Mouse (Mus musculus): ENCODE measurements around the gene Upk3bl.

Gene Upk3bl

GRCm38 (mm10) chr5:136054301-136055077 is at the start of gene Upk3bl:
Gene Upk3bl (plus strand): TSS chr5:136054492.
- DNase-seq (ENCODE audit: low spot score in 2 of 2), result no peak

GRCm38 (mm10) chr5:136004537-136004936 is 49.8 kb upstream of the Upk3bl start:
- DNase-seq (ENCODE audit: low spot score in 2 of 2), result no peak

- DNase-seq (ENCODE audit: low spot score in 2 of 2), result no peak
These were observed 46.5 kb upstream of the Upk3bl start for GRCm38 (mm10) chr5:136007745-136008144.

DNA sequence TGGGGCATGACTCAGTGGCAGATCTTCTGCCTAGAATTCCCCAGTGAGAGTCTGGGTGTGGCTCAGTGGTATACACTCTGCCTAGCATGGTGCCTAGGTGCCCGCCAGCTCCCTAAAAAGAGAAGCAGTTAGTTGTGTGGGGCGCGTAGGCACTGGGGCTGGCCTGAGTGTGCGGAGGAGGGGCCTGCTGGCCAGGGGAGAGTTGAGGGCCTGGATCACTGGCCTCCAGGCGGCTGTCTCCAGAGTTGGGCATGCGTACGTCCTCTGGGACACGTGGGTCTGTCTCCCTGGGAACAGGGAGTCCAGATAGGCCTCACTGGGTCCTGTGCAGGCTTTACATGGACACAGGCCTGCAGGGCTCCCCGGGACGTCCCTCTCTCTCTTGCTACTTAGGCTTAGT is 39.4 kb upstream of the Upk3bl start:
- DNase-seq (ENCODE audit: low spot score in 2 of 2), result no peak

DNA sequence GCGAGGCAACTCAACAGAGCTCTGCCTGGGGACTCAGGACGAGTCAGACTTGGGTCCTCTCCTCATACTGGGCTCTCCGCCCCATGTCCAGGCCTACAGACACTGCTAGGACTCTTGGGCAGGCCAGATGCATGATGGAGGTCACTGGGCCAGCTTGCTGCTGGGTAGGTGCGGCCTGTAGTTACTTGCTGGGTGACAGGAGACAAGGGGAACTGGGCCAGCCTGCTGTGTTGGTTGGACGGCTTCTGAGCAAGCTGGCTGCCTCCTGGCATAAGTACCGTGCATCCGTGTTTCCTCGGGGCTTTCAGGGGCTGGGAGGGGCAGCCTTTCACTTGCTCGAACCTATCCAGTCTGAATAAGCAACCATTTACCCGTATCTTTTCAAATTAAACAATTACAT is 38.7 kb upstream of the Upk3bl start:
- DNase-seq (ENCODE audit: low spot score in 2 of 2), result no peak

DNA sequence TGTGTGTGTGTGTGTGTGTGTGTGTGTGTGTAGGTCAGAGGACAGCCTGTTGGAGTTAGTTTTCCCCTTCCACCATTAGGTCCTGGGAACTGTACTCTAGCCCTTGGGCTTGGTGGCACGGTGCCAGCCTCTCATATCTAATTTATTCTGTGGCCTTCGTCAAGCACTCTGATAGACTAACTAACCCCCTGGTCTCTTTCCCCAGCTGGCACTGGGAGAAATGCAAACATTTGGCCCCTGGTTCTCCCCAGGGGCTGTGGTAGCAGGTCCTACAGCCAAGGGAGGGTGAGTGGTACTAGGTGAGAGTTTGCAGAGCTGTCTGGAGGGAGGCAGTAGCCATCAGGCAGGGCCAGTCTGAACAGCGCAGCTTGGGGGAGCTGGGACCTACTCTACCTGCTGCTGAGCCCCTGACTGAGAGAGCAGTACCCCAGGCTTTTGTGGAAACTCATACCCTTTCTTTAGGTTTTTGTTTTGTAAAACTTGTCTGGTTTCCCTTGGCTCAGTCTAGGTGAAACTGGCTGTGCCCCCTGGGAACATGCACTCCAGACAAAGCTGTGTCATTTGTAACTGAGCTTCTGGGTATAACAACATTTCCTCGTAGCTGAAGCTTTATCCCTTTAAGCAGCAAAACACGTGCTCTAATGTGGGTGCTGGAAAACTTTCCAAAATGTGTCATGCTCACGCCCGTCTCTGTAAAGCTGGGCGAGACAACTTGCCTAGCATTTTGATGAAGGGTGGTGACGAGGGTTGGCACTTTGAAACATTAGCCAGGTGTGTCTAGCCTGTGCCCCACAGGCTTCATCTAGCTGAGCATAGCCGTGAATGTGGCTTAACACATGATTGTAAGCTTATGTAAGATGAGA is 38.0 kb upstream of the Upk3bl start:
- no peak for DNase-seq (ENCODE audit: low spot score in 2 of 2)

GRCm38 (mm10) chr5:136017262-136017661 is 37.0 kb upstream of the Upk3bl start:
- DNase-seq (ENCODE audit: low spot score in 2 of 2), result peak; percentile 21 to 33

DNA sequence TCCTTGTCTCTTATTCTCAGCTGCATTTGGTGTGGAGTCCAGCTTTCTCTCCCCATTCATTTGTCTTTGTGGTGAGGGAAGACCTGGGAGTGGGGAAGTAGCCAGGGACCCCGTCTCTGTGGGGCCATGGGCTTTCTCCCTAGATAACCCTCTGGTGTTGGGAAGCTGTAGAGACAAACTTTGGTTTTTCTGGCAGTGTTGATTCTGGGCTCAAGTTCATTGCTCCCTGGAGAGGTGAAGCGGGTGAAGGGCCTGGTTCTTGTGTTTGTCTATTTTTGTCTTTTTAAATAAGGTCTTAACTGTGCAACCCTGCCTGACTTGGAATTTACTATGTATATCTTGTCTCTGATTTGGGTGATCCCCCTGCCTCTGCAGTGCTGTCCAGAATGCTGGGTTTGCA is 35.6 kb upstream of the Upk3bl start:
- no peak for DNase-seq (ENCODE audit: low spot score in 2 of 2)

DNA sequence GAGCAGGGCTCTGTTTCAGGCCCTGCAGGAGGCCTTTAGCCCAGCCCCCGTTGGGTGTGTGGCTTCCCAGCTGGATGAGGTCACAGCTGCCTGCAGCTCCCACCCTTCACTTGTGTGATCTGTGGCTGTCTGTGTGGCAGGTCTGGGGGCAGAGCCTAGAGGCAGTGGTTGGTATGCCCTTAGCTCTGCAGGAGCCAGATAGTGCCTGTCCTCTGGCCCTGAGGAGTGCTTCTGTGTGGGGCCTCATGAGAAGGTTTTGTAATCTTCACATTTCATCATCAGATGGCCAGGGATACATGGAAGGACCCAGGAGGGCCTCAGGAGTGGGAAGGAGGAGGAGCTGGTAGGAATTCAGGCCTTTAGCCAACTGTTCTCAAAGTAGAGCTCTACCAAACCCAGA is 34.4 kb upstream of the Upk3bl start:
- peak in 1 of 2 experiments; percentile 14 for DNase-seq (ENCODE audit: low spot score in 2 of 2)

- no peak for DNase-seq (ENCODE audit: low spot score in 2 of 2)
These were observed 28.6 kb upstream of the Upk3bl start for GRCm38 (mm10) chr5:136025712-136026111.

DNA sequence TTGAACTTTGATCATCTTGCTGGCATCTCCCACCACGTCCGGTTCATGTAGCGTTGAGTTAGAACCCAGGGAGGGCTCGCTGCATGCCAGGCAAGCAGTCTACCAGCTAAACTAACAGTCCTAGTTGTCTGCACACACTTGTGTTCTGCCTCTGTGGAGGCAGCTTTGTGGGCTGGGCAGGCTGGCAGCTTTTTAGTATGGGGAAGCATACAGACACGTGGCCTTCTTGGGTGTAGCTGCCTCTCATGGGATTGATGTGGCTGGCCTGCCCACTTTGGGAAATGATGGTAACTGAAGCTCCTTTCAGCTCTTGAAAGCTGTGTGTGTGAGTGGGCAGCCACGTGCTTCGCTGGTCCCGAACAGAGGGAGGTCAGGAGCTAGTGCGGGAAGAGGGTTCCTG is 27.4 kb upstream of the Upk3bl start:
- no peak for DNase-seq (ENCODE audit: low spot score in 2 of 2)

- DNase-seq (ENCODE audit: low spot score in 2 of 2), result no peak
These were observed 26.5 kb upstream of the Upk3bl start for GRCm38 (mm10) chr5:136027612-136028311.

DNA sequence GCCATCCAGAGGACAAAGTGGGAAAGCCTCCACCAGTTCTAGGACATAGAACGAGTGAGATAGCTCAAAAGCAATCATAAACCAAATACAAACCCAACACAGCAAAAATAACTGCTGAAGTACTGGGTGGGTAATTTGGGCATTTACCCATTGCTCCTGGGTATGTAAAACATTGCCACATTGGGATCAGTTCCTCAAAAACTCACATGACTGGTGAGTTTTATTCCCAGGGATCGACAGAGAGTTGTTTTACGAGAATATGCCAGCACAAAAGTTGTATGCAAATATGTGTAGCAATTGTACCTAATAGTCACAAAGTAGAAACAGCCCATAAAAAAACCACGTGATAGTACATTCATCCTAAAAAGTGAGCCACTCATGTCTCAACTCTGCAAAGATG is 19.4 kb upstream of the Upk3bl start:
- no peak for DNase-seq (ENCODE audit: low spot score in 2 of 2)

GRCm38 (mm10) chr5:136035285-136035684 is 19.0 kb upstream of the Upk3bl start:
- no peak for DNase-seq (ENCODE audit: low spot score in 2 of 2)

DNA sequence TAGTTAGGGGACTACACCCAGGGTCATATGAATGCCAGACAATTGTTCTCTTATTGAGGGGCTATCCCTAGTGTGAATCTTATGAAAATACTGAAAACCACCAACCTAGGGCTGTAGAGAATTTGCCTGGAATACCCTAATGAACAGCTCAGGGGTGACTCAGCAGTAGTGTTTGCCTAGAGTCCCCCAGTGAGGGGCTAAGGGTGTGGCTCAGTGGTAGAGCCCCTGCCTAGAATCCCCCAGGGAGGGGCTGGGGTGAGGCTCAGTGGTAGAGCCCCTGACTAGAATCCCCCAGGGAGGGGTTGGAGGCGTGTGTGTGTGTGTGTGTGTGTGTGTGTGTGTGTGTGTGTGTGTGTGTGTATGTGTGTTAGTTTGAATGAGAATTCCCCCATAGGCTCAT is 17.6 kb upstream of the Upk3bl start:
- DNase-seq (ENCODE audit: low spot score in 2 of 2), result no peak

GRCm38 (mm10) chr5:136038258-136039214 is 15.8 kb upstream of the Upk3bl start, which contains the start of gene Upk3b:
Gene Upk3b (plus strand): TSS chr5:136038496.
- no peak for DNase-seq (ENCODE audit: low spot score in 2 of 2)

GRCm38 (mm10) chr5:136040210-136040609 is 14.1 kb upstream of the Upk3bl start:
- no peak for DNase-seq (ENCODE audit: low spot score in 2 of 2)

- no peak for DNase-seq (ENCODE audit: low spot score in 2 of 2)
These were observed 13.0 kb upstream of the Upk3bl start for GRCm38 (mm10) chr5:136041260-136041659.

GRCm38 (mm10) chr5:136041666-136042065 is 12.6 kb upstream of the Upk3bl start:
- DNase-seq (ENCODE audit: low spot score in 2 of 2), result no peak

- no peak for DNase-seq (ENCODE audit: low spot score in 2 of 2)
These were observed 9.4 kb upstream of the Upk3bl start for GRCm38 (mm10) chr5:136044865-136045264.

- no peak for DNase-seq (ENCODE audit: low spot score in 2 of 2)
These were observed 8.9 kb upstream of the Upk3bl start for GRCm38 (mm10) chr5:136045408-136045807.
